Mouse (Mus musculus) heart, embryonic 11.5 days (tissue): ENCODE results near the gene Gabbr2. TPM values are rescaled to one million over a fixed set of nuclear protein-coding genes. Genes with fewer than 3 reads are reported as not detected.

ENCODE experiments used
- ATAC-seq: fragments of 200-750 bp; cut with Nextera tagmentation; replicated peaks from 2 replicates; pipeline ENCODE4 v1.8.0; 2017; ENCODE audit warnings: moderate library complexity; ENCODE audit not compliant: insufficient number of reproducible peaks, low FRiP score, low TSS enrichment
- H3K27ac ChIP-seq: fragments of 300-500 bp; sonication (generic); 2 replicates; pipeline ENCODE4 v1.5.1; 2014; ENCODE audit warnings: mild to moderate bottlenecking, low read depth, low read length
- H3K27me3 ChIP-seq: fragments of 300-500 bp; sonication (generic); 2 replicates; pipeline ENCODE4 v1.6.1; 2014; ENCODE audit warnings: mild to moderate bottlenecking, low read length, mixed read lengths; ENCODE audit not compliant: control insufficient read depth, insufficient read depth
- H3K36me3 ChIP-seq: fragments of 300-500 bp; sonication (generic); 2 replicates; pipeline ENCODE4 v1.6.1; 2014; ENCODE audit warnings: mild to moderate bottlenecking, low read length, moderate library complexity, mixed read lengths; ENCODE audit not compliant: control insufficient read depth, insufficient read depth
- H3K4me1 ChIP-seq: fragments of 300-500 bp; sonication (generic); 2 replicates; pipeline ENCODE4 v1.6.1; 2014; ENCODE audit warnings: low read length; ENCODE audit not compliant: control insufficient read depth, insufficient read depth
- H3K4me2 ChIP-seq: fragments of 300-500 bp; sonication (generic); 2 replicates; pipeline ENCODE4 v1.6.1; 2014; ENCODE audit warnings: mild to moderate bottlenecking, moderate library complexity
- H3K4me3 ChIP-seq: fragments of 300-500 bp; sonication (generic); 2 replicates; pipeline ENCODE4 v1.5.1; 2014; ENCODE audit warnings: low read depth, low read length
- H3K9ac ChIP-seq: fragments of 300-500 bp; sonication (generic); 2 replicates; pipeline ENCODE4 v1.6.1; 2014; ENCODE audit warnings: mild to moderate bottlenecking, low read depth, low read length, moderate library complexity
- H3K9me3 ChIP-seq: fragments of 300-500 bp; sonication (generic); replicated peaks from 2 replicates; pipeline ENCODE4 v1.6.1; 2016; ENCODE audit warnings: low read length; ENCODE audit not compliant: control insufficient read depth
- WGBS: fragments of 180-500 bp; shearing (Covaris S2); extraction: QIAGEN DNeasy Blood & Tissue Kit; methylation state at CpG from one replicate; pipeline ENCODE4 v1.1.7; 2014; ENCODE audit not compliant: insufficient replicate concordance; 5-methylcytosine and 5-hydroxymethylcytosine counted together
- polyA plus RNA-seq: library from polyadenylated mRNA; unstranded; fragments of >200 nt; fragmentation: Nextera tagmentation; extraction: Ambion mirVana; gene quantifications from 2 replicates; pipeline ENCODE4 v1.2.1, GENCODE M21; 2014

The Gabbr2 gene
- polyA plus RNA-seq, 1 experiment from 2014 or later: 0.13 TPM

- Histone ChIP-seq H3K36me3 (no peaks in the 10 kb centered on the region), H3K27ac (no peak overlapping the region), H3K27me3 (peaks cover 2% of the 10 kb centered on the region; the same call in 1 of the 2 replicates), H3K9ac (no peak overlapping the region), H3K4me1 (no peaks in the 10 kb centered on the region), H3K4me3 (no peak overlapping the region), H3K9me3 (no peaks in the 10 kb centered on the region), H3K4me2 (no peak overlapping the region)
- no peak for ATAC-seq
- 77% methylated on average over 12 of the region's 12 CpGs for WGBS
Measured at GRCm38 (mm10) chr4:46771116-46771515, 220.6 kb downstream of the Gabbr2 start.

- Histone ChIP-seq H3K4me1 (no peaks in the 10 kb centered on the region), H3K9ac (no peak overlapping the region), H3K27ac (no peak overlapping the region), H3K4me2 (no peak overlapping the region), H3K9me3 (no peaks in the 10 kb centered on the region), H3K36me3 (no peaks in the 10 kb centered on the region), H3K4me3 (no peak overlapping the region), H3K27me3 (peaks cover 2% of the 10 kb centered on the region; the same call in 1 of the 2 replicates)
- ATAC-seq: no peak
- WGBS: 83% methylated on average over 2 of the region's 2 CpGs
Measured at GRCm38 (mm10) chr4:46770635-46771034, 221.0 kb downstream of the Gabbr2 start.

- Histone ChIP-seq H3K36me3 (no peaks in the 10 kb centered on the region), H3K4me2 (no peak overlapping the region), H3K9ac (no peak overlapping the region), H3K27me3 (peaks cover 2% of the 10 kb centered on the region; the same call in 1 of the 2 replicates), H3K27ac (no peak overlapping the region), H3K4me1 (no peaks in the 10 kb centered on the region), H3K9me3 (no peaks in the 10 kb centered on the region), H3K4me3 (no peak overlapping the region)
- WGBS: 81% methylated on average over 8 of the region's 8 CpGs
- no peak for ATAC-seq
Measured at GRCm38 (mm10) chr4:46770090-46770489, 221.6 kb downstream of the Gabbr2 start.

DNA sequence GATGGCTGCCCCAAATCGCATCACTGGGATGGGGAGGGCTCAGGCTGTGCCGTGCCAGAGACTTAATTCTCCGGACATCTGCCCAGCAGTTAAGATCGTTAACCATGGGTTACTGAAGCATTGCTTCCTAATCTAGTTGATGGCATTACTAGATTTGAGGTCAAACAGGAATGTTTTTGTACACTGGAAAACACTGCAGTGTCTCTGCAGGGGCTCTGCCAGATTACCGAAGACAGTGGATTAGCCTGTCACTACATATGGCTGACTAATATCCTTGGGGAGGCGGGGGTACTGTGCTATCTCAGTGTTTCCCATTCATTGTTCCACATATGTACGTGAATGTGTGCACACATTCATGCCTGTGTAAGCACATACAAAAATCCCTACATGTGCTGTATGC is 225.3 kb downstream of the Gabbr2 start:
- no peak overlapping the region for H3K27ac ChIP-seq
- no peak overlapping the region for H3K9ac ChIP-seq
- ATAC-seq: no peak
- no peaks in the 10 kb centered on the region for H3K36me3 ChIP-seq
- WGBS: 78% methylated on average over 7 of the region's 7 CpGs
- H3K4me3 ChIP-seq: no peak overlapping the region
- peaks cover 2% of the 10 kb centered on the region; the same call in 1 of the 2 replicates for H3K27me3 ChIP-seq
- no peaks in the 10 kb centered on the region for H3K9me3 ChIP-seq
- no peak overlapping the region for H3K4me2 ChIP-seq
- no peaks in the 10 kb centered on the region for H3K4me1 ChIP-seq

DNA sequence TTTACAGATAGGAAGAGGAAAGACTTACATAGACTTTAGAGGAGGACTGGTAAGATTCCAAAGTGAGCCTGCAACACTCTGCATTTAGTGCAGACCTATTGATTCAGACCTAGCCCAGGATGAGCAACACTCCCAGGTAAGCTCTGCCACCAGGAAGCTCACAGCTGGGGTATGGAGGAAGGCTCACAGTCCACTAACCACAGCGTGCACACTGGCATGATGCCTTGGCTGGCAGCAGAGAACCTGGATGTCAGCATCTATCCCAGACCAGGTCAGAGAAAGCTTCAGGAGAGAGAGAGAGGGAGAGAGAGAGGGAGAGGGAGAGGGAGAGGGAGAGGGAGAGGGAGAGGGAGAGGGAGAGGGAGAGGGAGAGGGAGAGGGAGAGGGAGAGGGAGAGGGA is 231.8 kb downstream of the Gabbr2 start:
- ATAC-seq: no peak
- Histone ChIP-seq H3K9me3 (no peaks in the 10 kb centered on the region), H3K9ac (no peak overlapping the region), H3K27ac (no peak overlapping the region), H3K4me1 (no peaks in the 10 kb centered on the region), H3K36me3 (no peaks in the 10 kb centered on the region), H3K4me3 (no peak overlapping the region), H3K4me2 (no peak overlapping the region), H3K27me3 (no peaks in the 10 kb centered on the region; the same call in 1 of the 2 replicates)
- 65% methylated on average over 1 of the region's 1 CpGs for WGBS

GRCm38 (mm10) chr4:46758340-46759041 is 233.2 kb downstream of the Gabbr2 start:
- no peaks in the 10 kb centered on the region for H3K4me1 ChIP-seq
- no peaks in the 10 kb centered on the region for H3K36me3 ChIP-seq
- WGBS: 61% methylated on average over 7 of the region's 7 CpGs
- H3K9ac ChIP-seq: no peak overlapping the region
- no peak for ATAC-seq
- no peak overlapping the region for H3K4me3 ChIP-seq
- no peak overlapping the region for H3K4me2 ChIP-seq
- H3K27ac ChIP-seq: no peak overlapping the region
- no peaks in the 10 kb centered on the region for H3K9me3 ChIP-seq
- no peaks in the 10 kb centered on the region for H3K27me3 ChIP-seq

- Histone ChIP-seq H3K4me3 (no peak overlapping the region), H3K27me3 (no peaks in the 10 kb centered on the region), H3K4me1 (no peaks in the 10 kb centered on the region), H3K9me3 (no peaks in the 10 kb centered on the region), H3K36me3 (no peaks in the 10 kb centered on the region), H3K9ac (no peak overlapping the region), H3K4me2 (no peak overlapping the region), H3K27ac (no peak overlapping the region)
- ATAC-seq: no peak
- 22% methylated on average over 6 of the region's 6 CpGs for WGBS
Measured at GRCm38 (mm10) chr4:46754407-46755194, 237.1 kb downstream of the Gabbr2 start.

DNA sequence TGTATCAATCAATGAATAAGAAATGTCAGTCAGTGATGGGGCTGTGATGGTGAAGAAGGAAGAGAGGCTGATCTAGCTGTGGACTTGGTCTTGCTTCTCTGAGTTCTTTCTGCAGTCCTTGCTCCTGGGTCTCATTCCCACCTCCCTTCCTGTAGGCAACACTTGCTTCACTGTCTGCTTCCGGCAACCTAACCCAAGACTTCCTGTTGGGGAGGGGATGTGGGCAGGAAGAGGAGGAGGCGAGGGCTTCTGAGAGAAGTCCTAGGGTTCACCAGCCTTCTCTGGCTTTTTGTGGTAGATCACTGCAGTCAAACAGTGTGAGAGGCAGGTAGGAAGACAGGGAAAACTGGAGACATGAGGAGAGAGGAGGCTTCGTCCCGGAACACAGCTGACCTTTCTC is 239.4 kb downstream of the Gabbr2 start:
- Histone ChIP-seq H3K9me3 (no peaks in the 10 kb centered on the region), H3K9ac (no peak overlapping the region), H3K27me3 (no peaks in the 10 kb centered on the region), H3K27ac (no peak overlapping the region), H3K36me3 (no peaks in the 10 kb centered on the region), H3K4me2 (no peak overlapping the region), H3K4me1 (no peaks in the 10 kb centered on the region), H3K4me3 (no peak overlapping the region)
- WGBS: 58% methylated on average over 4 of the region's 4 CpGs
- no peak for ATAC-seq
